Mouse (Mus musculus) embryonic facial prominence, embryonic 14.5 days (tissue): ENCODE measurements around the gene Rpl27. TPM values are rescaled to one million over a fixed set of nuclear protein-coding genes. Genes with fewer than 3 reads are reported as not detected.
A peak's percentile ranks its signal among the peaks of the same experiment; 100 is the strongest.
"Not testable (repeated sequence)": the region's sequence is repeated elsewhere in the genome, so short reads cannot be mapped to it uniquely, and the experiment has no call there.

Source experiments
- ATAC-seq: fragments of 200-750 bp; cut with Nextera tagmentation; 2 replicates; pipeline ENCODE4 v1.8.0; 2017; ENCODE audit warnings: low read depth, moderate number of reproducible peaks, moderate TSS enrichment
- DNase-seq: peaks from one replicate; pipeline ENCODE4 v3.0.0-alpha.2; 2015; ENCODE audit warnings: low spot score
- H3K27ac ChIP-seq: fragments of 300-500 bp; sonication (generic); replicated peaks from 2 replicates; pipeline ENCODE4 v1.5.1; 2014; ENCODE audit warnings: low read depth, mild to moderate bottlenecking, low read length, moderate library complexity
- H3K27me3 ChIP-seq: fragments of 300-500 bp; sonication (generic); replicated peaks from 2 replicates; pipeline ENCODE4 v1.6.1; 2014; ENCODE audit warnings: low read length; ENCODE audit not compliant: control insufficient read depth, insufficient read depth
- H3K36me3 ChIP-seq: fragments of 300-500 bp; sonication (generic); 2 replicates; pipeline ENCODE4 v1.6.1; 2014; ENCODE audit warnings: low read length, mixed read lengths; ENCODE audit not compliant: control insufficient read depth, insufficient read depth
- H3K4me1 ChIP-seq: fragments of 300-500 bp; sonication (generic); 2 replicates; pipeline ENCODE4 v1.6.1; 2014; ENCODE audit warnings: antibody characterized with exemption, low read length; ENCODE audit not compliant: control insufficient read depth, insufficient read depth
- H3K4me2 ChIP-seq: fragments of 300-500 bp; sonication (generic); 2 replicates; pipeline ENCODE4 v1.6.1; 2014; ENCODE audit warnings: low read depth, mild to moderate bottlenecking, low read length, moderate library complexity, mixed read lengths
- H3K4me3 ChIP-seq: fragments of 300-500 bp; sonication (generic); 2 replicates; pipeline ENCODE4 v1.5.1; 2014; ENCODE audit warnings: low read depth, mild to moderate bottlenecking, low read length
- H3K9ac ChIP-seq: fragments of 300-500 bp; sonication (generic); 2 replicates; pipeline ENCODE4 v1.6.1; 2014; ENCODE audit warnings: low read depth, mild to moderate bottlenecking, low read length, moderate library complexity, mixed read lengths
- H3K9me3 ChIP-seq: fragments of 300-500 bp; sonication (generic); 2 replicates; pipeline ENCODE4 v1.6.1; 2016; ENCODE audit warnings: low read length; ENCODE audit not compliant: control insufficient read depth
- WGBS: fragments of 180-500 bp; shearing (Covaris S2); extraction: QIAGEN DNeasy Blood & Tissue Kit; methylation state at CpG from one replicate; pipeline ENCODE4 v1.1.7; 2014; 5-methylcytosine and 5-hydroxymethylcytosine counted together
- polyA plus RNA-seq: library from polyadenylated mRNA; unstranded; fragments of >200 nt; fragmentation: Nextera tagmentation; extraction: Ambion mirVana; gene quantifications from 2 replicates; pipeline ENCODE4 v1.2.1, GENCODE M21; 2014

Rpl27 gene
- polyA plus RNA-seq, 1 experiment from 2014 or later: 406 TPM

DNA sequence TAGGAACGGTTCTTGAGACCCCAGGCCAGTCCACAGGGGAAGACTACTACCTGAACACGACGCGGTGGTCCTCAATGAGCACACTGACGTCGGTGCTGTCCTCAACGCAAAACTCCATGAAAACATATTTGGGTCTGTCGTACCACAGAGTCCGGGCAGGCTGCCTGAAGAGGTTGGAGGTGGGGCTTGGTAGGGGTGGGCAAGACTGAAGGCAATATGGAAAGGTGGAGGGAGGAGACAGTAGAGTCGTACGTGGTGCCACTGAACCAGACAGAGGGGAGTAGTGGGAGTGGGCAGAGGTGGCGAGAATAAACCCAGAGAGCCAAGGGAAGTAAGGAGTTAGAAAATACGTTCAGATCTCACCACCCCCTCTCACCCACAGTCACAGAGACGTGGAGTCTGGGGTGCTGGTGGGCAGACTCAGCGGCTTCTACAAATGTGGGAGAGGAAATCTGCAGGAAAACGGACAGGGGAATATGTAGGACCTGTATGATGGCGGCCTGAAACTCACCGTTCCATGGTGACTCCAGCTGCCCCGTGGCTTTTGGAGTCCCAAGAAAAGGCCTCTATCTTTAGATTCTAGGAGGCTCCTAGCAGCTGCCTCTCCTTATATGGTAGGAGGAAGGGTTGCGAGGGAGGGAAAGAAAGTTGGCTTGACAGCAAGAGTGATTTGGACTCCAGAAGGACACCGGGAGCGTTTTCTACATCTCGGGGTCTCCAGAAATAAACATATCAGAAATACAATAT, 17.8 kb upstream of the Rpl27 start, which contains the start of gene Gm27029:
Gm27029 (minus strand) TSS at position 692 of the 747 bp plus-strand sequence.
- 3% methylated on average over 23 of the region's 23 CpGs for WGBS
- H3K4me1 ChIP-seq: peaks cover 20% of the 10 kb centered on the region
- H3K36me3 ChIP-seq: 0 out of 2 replicates have a peak, but pooled peaks cover under 1% of the 10 kb centered on the region
- DNase-seq (peak; percentile 53), ATAC-seq (peak; percentile 70)
- H3K27me3 ChIP-seq: no peaks in the 10 kb centered on the region
- peak within 1 kb of the TSS; percentile 93 for H3K4me3 ChIP-seq
- H3K27ac ChIP-seq: peak within 1 kb of the TSS; percentile 87
- H3K9ac ChIP-seq: peak within 1 kb of the TSS; percentile 84
- no peaks in the 10 kb centered on the region for H3K9me3 ChIP-seq
- H3K4me2 ChIP-seq: peak within 1 kb of the TSS; percentile 90

DNA sequence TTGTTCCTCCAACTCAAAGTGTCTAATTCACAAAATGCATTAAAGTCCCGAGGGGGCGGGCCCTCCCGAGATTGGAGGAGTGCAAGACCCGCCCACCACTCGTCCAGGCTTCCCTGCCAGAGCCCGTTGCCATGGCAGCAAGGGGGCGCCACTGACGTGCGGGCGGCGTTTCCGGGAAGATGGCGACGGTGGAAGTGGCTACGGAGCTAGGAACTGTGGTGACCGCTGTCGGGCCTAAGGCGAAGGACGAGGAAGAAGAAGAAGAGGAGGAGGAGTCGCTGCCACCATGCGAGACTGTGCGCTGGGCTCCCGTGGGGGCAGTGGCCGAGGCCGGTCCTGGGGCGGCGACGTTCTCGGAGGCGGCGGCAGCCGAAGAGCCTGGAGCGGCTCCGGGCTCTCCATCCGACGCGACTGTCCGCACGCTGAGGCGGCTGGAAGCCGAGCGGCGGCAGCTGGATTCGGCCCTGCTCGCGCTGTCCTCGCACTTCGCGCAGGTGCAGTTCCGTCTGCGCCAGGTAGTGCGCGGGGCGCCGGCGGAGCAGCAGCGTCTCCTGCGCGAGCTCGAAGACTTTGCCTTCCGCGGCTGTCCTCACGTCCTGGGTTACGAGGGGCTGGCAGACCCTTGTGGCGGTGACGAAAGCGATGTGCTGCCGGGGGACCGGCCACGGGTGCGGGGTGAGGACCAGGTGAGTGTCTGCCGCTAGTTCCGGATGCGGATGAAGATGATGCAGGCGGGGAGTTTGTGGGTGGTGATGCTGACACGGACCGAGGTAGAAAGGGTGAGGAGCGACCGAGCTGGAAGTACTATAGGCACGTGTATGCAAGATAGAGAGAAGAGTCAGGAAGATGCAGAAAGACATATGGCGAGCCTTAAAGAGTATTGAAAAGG, 16.9 kb upstream of the Rpl27 start, which contains the start of the genes Rundc1 and Ptges3l:
Rundc1 (plus strand) TSS at position 161 of the 889 bp plus-strand sequence.
Ptges3l (minus strand) TSS at position 409 of the 889 bp plus-strand sequence.
- ATAC-seq (peak; percentile 93), DNase-seq (peak; percentile 99)
- under 1% methylated on average over 55 of the region's 81 CpGs for WGBS
- Histone ChIP-seq H3K4me1 (peaks cover 20% of the 10 kb centered on the region), H3K27ac (peak within 1 kb of the TSS; percentile 87), H3K36me3 (peaks cover 10% of the 10 kb centered on the region; the same call in 1 of the 2 replicates), H3K4me2 (peak within 1 kb of the TSS; percentile 90), H3K4me3 (peak within 1 kb of the TSS; percentile 93), H3K9me3 (no peaks in the 10 kb centered on the region), H3K9ac (peak within 1 kb of the TSS; percentile 84), H3K27me3 (no peaks in the 10 kb centered on the region)

DNA sequence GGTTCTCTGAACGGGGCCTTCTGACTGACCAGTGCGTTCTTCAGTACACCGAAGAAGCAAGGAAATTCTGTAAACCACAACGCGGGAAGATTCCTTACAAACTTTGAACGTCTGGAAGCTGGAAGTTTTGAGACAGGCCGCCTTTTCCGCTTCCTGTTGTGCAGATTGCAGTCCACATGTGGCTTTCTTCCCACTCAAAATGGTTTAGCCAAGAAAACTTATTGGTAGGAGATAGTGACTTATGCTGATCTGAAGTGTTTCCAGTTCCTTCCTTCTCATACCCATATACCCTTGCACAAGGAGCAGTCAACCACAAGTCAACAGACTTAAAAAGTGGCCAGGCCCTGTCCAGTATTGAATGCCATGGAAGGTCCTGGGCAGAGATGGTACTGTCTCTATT, 15.9 kb upstream of the Rpl27 start:
- WGBS: 49% methylated on average over 8 of the region's 8 CpGs
- H3K4me2 ChIP-seq: peak overlapping the region; percentile 90
- H3K27ac ChIP-seq: no peak overlapping the region
- H3K4me1 ChIP-seq: peaks cover 20% of the 10 kb centered on the region
- ATAC-seq (no peak), DNase-seq (no peak)
- H3K36me3 ChIP-seq: peaks cover 18% of the 10 kb centered on the region
- H3K27me3 ChIP-seq: no peaks in the 10 kb centered on the region
- peak overlapping the region; percentile 93 for H3K4me3 ChIP-seq
- no peaks in the 10 kb centered on the region for H3K9me3 ChIP-seq
- H3K9ac ChIP-seq: peak overlapping the region; percentile 84

DNA sequence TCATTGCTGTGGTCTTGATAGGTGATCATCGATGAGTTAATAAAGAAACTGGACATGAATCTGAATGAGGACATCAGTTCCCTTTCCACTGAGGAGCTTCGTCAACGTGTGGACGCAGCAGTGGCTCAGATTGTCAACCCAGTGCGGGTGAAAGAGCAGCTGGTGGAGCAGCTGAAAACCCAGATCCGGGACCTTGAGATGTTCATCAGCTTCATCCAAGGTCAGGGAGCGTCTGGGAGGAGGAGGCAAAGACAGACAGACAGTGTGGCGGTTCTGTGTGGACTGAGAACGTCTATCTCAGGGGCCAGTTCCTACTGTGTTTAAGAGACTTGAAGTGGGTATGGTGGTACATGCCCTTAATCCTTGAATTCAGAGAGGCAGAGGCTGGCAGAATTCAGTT, 10.8 kb upstream of the Rpl27 start:
- H3K4me3 ChIP-seq: no peak overlapping the region
- H3K27ac ChIP-seq: no peak overlapping the region
- no peak overlapping the region for H3K4me2 ChIP-seq
- ATAC-seq: no peak
- peaks cover 66% of the 10 kb centered on the region for H3K36me3 ChIP-seq
- no peaks in the 10 kb centered on the region for H3K9me3 ChIP-seq
- 86% methylated on average over 9 of the region's 9 CpGs for WGBS
- H3K27me3 ChIP-seq: no peaks in the 10 kb centered on the region
- H3K9ac ChIP-seq: no peak overlapping the region
- peaks cover 5% of the 10 kb centered on the region; the same call in 1 of the 2 replicates for H3K4me1 ChIP-seq
- DNase-seq: no peak

DNA sequence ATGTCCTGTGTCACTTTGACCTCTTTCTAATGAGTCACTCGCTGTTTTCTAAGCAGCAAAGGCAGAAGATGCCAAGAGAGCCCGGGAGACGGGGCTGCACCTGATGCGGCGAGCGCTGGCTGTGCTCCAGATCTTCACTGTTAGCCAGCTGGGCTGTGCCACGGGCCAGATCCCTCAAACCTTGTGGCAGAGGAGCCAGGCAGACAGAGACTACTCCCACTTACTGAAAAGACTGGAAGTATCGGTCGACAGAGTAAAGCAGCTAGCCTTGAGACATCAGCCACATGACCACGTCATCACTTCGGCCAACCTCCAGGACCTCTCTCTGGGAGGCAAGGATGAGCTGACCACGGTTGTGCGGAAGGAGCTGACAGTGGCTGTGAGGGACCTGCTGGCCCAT, 8.7 kb upstream of the Rpl27 start:
- Histone ChIP-seq H3K27ac (no peak overlapping the region), H3K4me2 (no peak overlapping the region), H3K36me3 (peaks cover 66% of the 10 kb centered on the region), H3K9me3 (no peaks in the 10 kb centered on the region), H3K4me1 (no peaks in the 10 kb centered on the region), H3K27me3 (no peaks in the 10 kb centered on the region), H3K9ac (no peak overlapping the region), H3K4me3 (no peak overlapping the region)
- DNase-seq (no peak), ATAC-seq (no peak)
- WGBS: 90% methylated on average over 12 of the region's 13 CpGs

DNA sequence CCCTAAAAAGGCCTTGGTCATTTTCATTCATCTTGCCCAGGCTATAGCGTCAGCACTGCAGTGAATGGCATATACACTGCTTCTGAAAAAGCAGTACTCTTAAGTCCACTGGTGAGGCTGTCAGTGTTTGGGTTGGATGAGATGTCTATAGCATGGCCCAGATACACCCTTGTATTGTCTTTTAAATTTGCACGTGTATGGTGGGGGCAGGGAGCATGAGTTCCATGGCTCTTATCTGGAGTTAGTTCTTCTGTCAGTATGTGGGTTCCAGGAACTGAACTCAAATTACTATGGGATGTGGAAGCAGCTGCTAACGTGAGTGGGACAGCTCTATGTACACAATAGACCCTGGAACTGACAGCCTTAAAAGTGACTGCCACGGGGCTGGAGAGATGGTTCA, 6.3 kb upstream of the Rpl27 start:
- Histone ChIP-seq H3K4me2 (no peak overlapping the region), H3K9ac (no peak overlapping the region), H3K36me3 (peaks cover 51% of the 10 kb centered on the region), H3K4me3 (no peak overlapping the region), H3K27me3 (no peaks in the 10 kb centered on the region), H3K9me3 (no peaks in the 10 kb centered on the region), H3K4me1 (no peaks in the 10 kb centered on the region), H3K27ac (no peak overlapping the region)
- DNase-seq: no peak
- no peak for ATAC-seq
- WGBS: 83% methylated on average over 4 of the region's 4 CpGs

DNA sequence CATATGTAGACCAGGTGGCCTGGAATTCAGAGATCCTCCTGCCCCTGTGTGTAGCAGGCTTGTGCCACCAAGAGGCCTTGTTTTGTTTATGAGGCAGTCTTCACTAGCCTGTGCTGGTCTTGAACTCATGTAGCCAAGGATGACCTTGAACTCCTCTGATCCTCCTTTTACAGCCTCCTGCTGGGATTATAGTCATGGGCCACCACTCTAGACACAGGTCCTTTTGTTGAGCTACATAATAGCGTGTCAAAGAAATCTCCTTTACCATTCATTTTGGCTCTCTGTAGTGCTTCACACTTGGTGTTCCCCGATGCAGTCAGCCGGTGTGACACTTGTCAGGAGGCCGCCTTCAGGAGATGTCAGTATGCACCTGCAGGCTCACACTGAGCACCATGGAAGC, 5.2 kb upstream of the Rpl27 start:
- Histone ChIP-seq H3K9ac (no peak overlapping the region), H3K4me1 (no peaks in the 10 kb centered on the region), H3K4me3 (no peak overlapping the region), H3K9me3 (no peaks in the 10 kb centered on the region), H3K27me3 (no peaks in the 10 kb centered on the region), H3K4me2 (no peak overlapping the region), H3K36me3 (peaks cover 40% of the 10 kb centered on the region), H3K27ac (no peak overlapping the region)
- DNase-seq (no peak), ATAC-seq (no peak)
- 84% methylated on average over 4 of the region's 4 CpGs for WGBS

DNA sequence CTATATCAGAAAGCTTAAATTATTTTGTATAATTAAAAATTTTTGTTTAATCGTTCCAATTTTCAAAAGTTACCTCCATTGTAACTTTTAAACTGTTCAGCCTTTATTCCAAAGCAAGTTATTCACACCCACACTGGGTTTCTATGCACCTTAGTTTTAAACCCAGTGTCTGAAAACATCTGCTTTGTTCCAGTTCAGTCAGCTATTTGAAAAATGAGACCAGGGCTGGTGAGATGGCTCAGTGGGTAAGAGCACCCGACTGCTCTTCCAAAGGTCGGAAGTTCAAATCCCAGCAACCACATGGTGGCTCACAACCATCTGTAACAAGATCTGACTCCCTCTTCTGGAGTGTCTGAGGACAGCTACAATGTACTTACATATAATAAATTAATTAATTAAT, 4.1 kb upstream of the Rpl27 start:
- H3K9me3 ChIP-seq, H3K4me1 ChIP-seq, H3K9ac ChIP-seq, H3K4me3 ChIP-seq, H3K27ac ChIP-seq, H3K27me3 ChIP-seq, ATAC-seq, DNase-seq, H3K4me2 ChIP-seq: not testable (repeated sequence)
- 45% methylated on average over 3 of the region's 3 CpGs for WGBS
- H3K36me3 ChIP-seq: peaks cover 31% of the 10 kb centered on the region
